Mouse (Mus musculus): ENCODE data around the gene Cit. TPM values are rescaled to one million over a fixed set of nuclear protein-coding genes. Genes with fewer than 3 reads are reported as not detected.

Cit gene
- polyA plus RNA-seq, 1 experiment from 2014 or later = 27.5 TPM

DNA sequence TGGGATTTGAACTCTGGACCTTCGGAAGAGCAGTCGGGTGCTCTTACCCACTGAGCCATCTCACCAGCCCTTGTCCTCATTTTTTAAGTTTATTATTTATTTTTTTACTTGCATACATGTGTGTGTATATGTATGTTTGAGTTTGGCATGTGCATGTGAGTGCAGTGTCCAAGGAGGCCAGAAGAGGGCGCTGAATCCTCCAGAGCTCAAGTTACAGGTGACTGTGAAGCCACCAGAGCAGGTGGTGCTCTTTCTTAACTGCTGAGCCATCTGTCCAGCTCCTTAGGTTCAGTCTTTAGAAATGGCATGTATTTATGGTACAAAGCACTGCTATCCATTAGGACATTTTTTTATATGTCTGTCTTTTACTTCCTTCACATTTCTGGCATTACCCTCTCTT, 97.3 kb downstream of the Cit start:
- no peak overlapping the region for H3K9ac ChIP-seq
- H3K4me2 ChIP-seq (replicated peaks) = no peak overlapping the region
- DNase-seq (ENCODE audit: low spot score) = no peak
- H3K27me3 ChIP-seq (ENCODE audit: control insufficient read depth, insufficient read depth, low read length) = no peaks in the 10 kb centered on the region
- 90% methylated on average over 3 of the region's 3 CpGs for WGBS
- no peaks in the 10 kb centered on the region for H3K4me1 ChIP-seq (replicated peaks; ENCODE audit: control insufficient read depth, insufficient read depth, low read length)
- H3K9me3 ChIP-seq (ENCODE audit: control insufficient read depth, low read length) = no peaks in the 10 kb centered on the region
- peaks cover 23% of the 10 kb centered on the region for H3K36me3 ChIP-seq (replicated peaks; ENCODE audit: control insufficient read depth, insufficient read depth)
- no peak overlapping the region for H3K27ac ChIP-seq
- ATAC-seq (ENCODE audit: low FRiP score) = no peak
- H3K4me3 ChIP-seq (replicated peaks; ENCODE audit: low read length) = no peak overlapping the region

- Histone ChIP-seq H3K4me2 (replicated peaks) (no peak overlapping the region), H3K27ac (no peak overlapping the region), H3K4me3 (replicated peaks; ENCODE audit: low read length) (no peak overlapping the region), H3K4me1 (replicated peaks; ENCODE audit: control insufficient read depth, insufficient read depth, low read length) (no peaks in the 10 kb centered on the region), H3K9ac (no peak overlapping the region), H3K9me3 (ENCODE audit: control insufficient read depth, low read length) (no peaks in the 10 kb centered on the region), H3K27me3 (ENCODE audit: control insufficient read depth, insufficient read depth, low read length) (no peaks in the 10 kb centered on the region), H3K36me3 (replicated peaks; ENCODE audit: control insufficient read depth, insufficient read depth) (peaks cover 15% of the 10 kb centered on the region)
- DNase-seq (ENCODE audit: low spot score) = no peak
- no peak for ATAC-seq (ENCODE audit: low FRiP score)
- WGBS = 44% methylated on average over 11 of the region's 11 CpGs
Observed at GRCm38 (mm10) chr5:115944791-115945490, 99.9 kb downstream of the Cit start.

DNA sequence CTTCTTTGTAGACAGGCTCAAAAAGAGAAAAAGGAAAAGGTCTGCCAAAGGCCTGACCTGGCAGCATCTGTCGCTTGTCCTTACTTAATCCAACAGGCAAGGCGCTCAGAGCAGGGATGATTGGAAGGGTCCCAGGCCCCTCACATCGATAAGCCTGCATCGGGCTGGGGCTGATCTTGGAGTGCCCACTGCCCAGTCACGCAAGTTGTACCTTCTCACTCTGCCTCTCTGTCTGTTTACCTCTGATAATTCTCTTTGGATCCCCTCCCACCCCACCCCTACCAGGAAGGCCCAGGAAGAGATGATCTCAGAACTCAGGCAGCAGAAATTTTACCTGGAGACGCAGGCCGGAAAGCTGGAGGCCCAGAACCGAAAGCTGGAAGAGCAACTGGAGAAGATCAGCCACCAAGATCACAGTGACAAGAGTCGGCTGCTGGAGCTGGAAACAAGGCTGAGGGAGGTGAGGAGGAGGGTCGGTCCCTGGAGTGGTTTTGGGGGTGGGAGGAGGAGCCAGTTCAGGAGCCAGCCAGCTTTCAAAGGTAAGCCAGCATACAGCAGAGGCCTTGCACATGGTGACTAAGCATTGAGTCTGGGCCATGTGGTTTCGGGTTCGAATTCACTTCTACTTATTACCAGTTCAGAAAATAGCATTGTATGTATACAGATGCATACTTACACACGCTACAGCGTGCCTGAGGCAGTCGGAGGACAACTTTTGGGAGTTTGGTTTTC, 102.7 kb downstream of the Cit start:
- Histone ChIP-seq H3K9ac (no peak overlapping the region), H3K4me3 (replicated peaks; ENCODE audit: low read length) (no peak overlapping the region), H3K9me3 (ENCODE audit: control insufficient read depth, low read length) (no peaks in the 10 kb centered on the region), H3K4me1 (replicated peaks; ENCODE audit: control insufficient read depth, insufficient read depth, low read length) (no peaks in the 10 kb centered on the region), H3K27me3 (ENCODE audit: control insufficient read depth, insufficient read depth, low read length) (no peaks in the 10 kb centered on the region), H3K4me2 (replicated peaks) (no peak overlapping the region), H3K27ac (no peak overlapping the region), H3K36me3 (replicated peaks; ENCODE audit: control insufficient read depth, insufficient read depth) (peaks cover 25% of the 10 kb centered on the region)
- ATAC-seq (ENCODE audit: low FRiP score) (no peak), DNase-seq (ENCODE audit: low spot score) (no peak)
- 95% methylated on average over 15 of the region's 15 CpGs for WGBS

GRCm38 (mm10) chr5:115950936-115951335, 105.9 kb downstream of the Cit start:
- H3K36me3 ChIP-seq (replicated peaks; ENCODE audit: control insufficient read depth, insufficient read depth) = peaks cover 31% of the 10 kb centered on the region
- H3K4me2 ChIP-seq (replicated peaks) = no peak overlapping the region
- WGBS = 87% methylated on average over 7 of the region's 7 CpGs

GRCm38 (mm10) chr5:115953173-115953572, 108.1 kb downstream of the Cit start:
- Histone ChIP-seq H3K4me2 (replicated peaks) (no peak overlapping the region), H3K4me3 (replicated peaks; ENCODE audit: low read length) (no peak overlapping the region), H3K27ac (no peak overlapping the region), H3K27me3 (ENCODE audit: control insufficient read depth, insufficient read depth, low read length) (no peaks in the 10 kb centered on the region), H3K9ac (no peak overlapping the region), H3K36me3 (replicated peaks; ENCODE audit: control insufficient read depth, insufficient read depth) (peaks cover 25% of the 10 kb centered on the region), H3K4me1 (replicated peaks; ENCODE audit: control insufficient read depth, insufficient read depth, low read length) (no peaks in the 10 kb centered on the region), H3K9me3 (ENCODE audit: control insufficient read depth, low read length) (peaks cover 4% of the 10 kb centered on the region; the same call in 1 of the 2 replicates)
- 98% methylated on average over 6 of the region's 6 CpGs for WGBS
- ATAC-seq (ENCODE audit: low FRiP score) (no peak), DNase-seq (ENCODE audit: low spot score) (no peak)

More at GRCm38 (mm10) chr5:115950936-115951335, 105.9 kb downstream of the Cit start:
- Histone ChIP-seq H3K4me1 (replicated peaks; ENCODE audit: control insufficient read depth, insufficient read depth, low read length) (no peaks in the 10 kb centered on the region), H3K27ac (no peak overlapping the region), H3K27me3 (ENCODE audit: control insufficient read depth, insufficient read depth, low read length) (no peaks in the 10 kb centered on the region), H3K9ac (no peak overlapping the region), H3K9me3 (ENCODE audit: control insufficient read depth, low read length) (no peaks in the 10 kb centered on the region), H3K4me3 (replicated peaks; ENCODE audit: low read length) (no peak overlapping the region)
- DNase-seq (ENCODE audit: low spot score) (no peak), ATAC-seq (ENCODE audit: low FRiP score) (no peak)

GRCm38 (mm10) chr5:115954084-115954483, 109.0 kb downstream of the Cit start:
- H3K4me1 ChIP-seq (replicated peaks; ENCODE audit: control insufficient read depth, insufficient read depth, low read length) = no peaks in the 10 kb centered on the region
- H3K27ac ChIP-seq = no peak overlapping the region
- 96% methylated on average over 6 of the region's 6 CpGs for WGBS
- DNase-seq (ENCODE audit: low spot score) = no peak
- no peak overlapping the region for H3K4me2 ChIP-seq (replicated peaks)
- H3K4me3 ChIP-seq (replicated peaks; ENCODE audit: low read length) = no peak overlapping the region
- no peak overlapping the region for H3K9ac ChIP-seq
- H3K27me3 ChIP-seq (ENCODE audit: control insufficient read depth, insufficient read depth, low read length) = no peaks in the 10 kb centered on the region
- peaks cover 4% of the 10 kb centered on the region; the same call in 1 of the 2 replicates for H3K9me3 ChIP-seq (ENCODE audit: control insufficient read depth, low read length)
- H3K36me3 ChIP-seq (replicated peaks; ENCODE audit: control insufficient read depth, insufficient read depth) = peaks cover 25% of the 10 kb centered on the region
- ATAC-seq (ENCODE audit: low FRiP score) = no peak

GRCm38 (mm10) chr5:115954549-115954948, 109.5 kb downstream of the Cit start:
- Histone ChIP-seq H3K4me2 (replicated peaks) (no peak overlapping the region), H3K36me3 (replicated peaks; ENCODE audit: control insufficient read depth, insufficient read depth) (peaks cover 25% of the 10 kb centered on the region), H3K4me1 (replicated peaks; ENCODE audit: control insufficient read depth, insufficient read depth, low read length) (no peaks in the 10 kb centered on the region), H3K27ac (no peak overlapping the region), H3K4me3 (replicated peaks; ENCODE audit: low read length) (no peak overlapping the region), H3K27me3 (ENCODE audit: control insufficient read depth, insufficient read depth, low read length) (no peaks in the 10 kb centered on the region), H3K9ac (no peak overlapping the region), H3K9me3 (ENCODE audit: control insufficient read depth, low read length) (peaks cover 4% of the 10 kb centered on the region; the same call in 1 of the 2 replicates)
- ATAC-seq (ENCODE audit: low FRiP score) (no peak), DNase-seq (ENCODE audit: low spot score) (no peak)
- WGBS = 95% methylated on average over 14 of the region's 14 CpGs

DNA sequence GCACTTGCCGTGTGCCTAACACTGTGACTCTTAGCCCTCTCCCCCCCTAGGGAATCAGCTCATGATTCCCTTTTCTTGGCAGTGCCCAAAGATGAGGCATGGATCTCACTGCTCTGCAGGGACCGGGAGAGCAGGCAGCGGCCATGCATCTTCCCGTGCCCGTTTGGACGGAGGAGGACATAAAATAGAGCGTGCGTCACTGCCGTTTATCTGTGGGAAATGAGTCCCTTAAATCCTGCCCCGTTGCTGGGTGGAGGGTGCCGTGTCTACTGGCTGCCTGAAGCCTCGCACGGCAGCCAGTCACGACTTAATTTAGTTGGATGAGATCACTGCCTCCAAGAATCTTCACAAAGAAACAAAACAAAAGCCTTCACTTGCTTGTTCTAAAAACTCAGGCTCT, 110.1 kb downstream of the Cit start:
- Histone ChIP-seq H3K27me3 (ENCODE audit: control insufficient read depth, insufficient read depth, low read length) (no peaks in the 10 kb centered on the region), H3K4me2 (replicated peaks) (no peak overlapping the region), H3K27ac (no peak overlapping the region), H3K4me3 (replicated peaks; ENCODE audit: low read length) (no peak overlapping the region), H3K36me3 (replicated peaks; ENCODE audit: control insufficient read depth, insufficient read depth) (peaks cover 25% of the 10 kb centered on the region), H3K9me3 (ENCODE audit: control insufficient read depth, low read length) (peaks cover 4% of the 10 kb centered on the region; the same call in 1 of the 2 replicates), H3K9ac (no peak overlapping the region), H3K4me1 (replicated peaks; ENCODE audit: control insufficient read depth, insufficient read depth, low read length) (no peaks in the 10 kb centered on the region)
- DNase-seq (ENCODE audit: low spot score) (no peak), ATAC-seq (ENCODE audit: low FRiP score) (no peak)
- 91% methylated on average over 14 of the region's 14 CpGs for WGBS

DNA sequence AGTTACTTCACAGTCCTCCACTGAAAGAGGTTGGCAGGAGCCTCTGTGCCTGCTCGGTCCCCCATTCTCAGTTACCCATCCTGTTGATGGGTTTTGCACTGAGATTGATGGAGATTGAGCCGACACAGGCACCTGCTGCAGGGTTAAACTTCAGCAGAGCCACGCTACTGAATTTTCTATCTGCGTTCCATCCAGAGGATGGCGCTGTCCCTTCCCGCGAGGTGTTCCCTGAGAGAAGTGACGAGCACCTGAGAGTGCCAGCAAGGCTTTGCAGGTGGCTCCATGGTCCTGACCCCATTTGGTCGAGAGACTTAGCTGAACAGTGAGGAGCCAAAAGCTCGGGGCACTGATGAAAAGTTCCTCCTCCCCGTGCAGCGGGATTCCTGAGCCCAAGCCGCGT, 111.0 kb downstream of the Cit start:
- ATAC-seq (ENCODE audit: low FRiP score) = no peak
- DNase-seq (ENCODE audit: low spot score) = no peak
- no peak overlapping the region for H3K27ac ChIP-seq
- H3K4me3 ChIP-seq (replicated peaks; ENCODE audit: low read length) = no peak overlapping the region
- no peaks in the 10 kb centered on the region for H3K27me3 ChIP-seq (ENCODE audit: control insufficient read depth, insufficient read depth, low read length)
- H3K4me1 ChIP-seq (replicated peaks; ENCODE audit: control insufficient read depth, insufficient read depth, low read length) = no peaks in the 10 kb centered on the region
- H3K9ac ChIP-seq = no peak overlapping the region
- peaks cover 25% of the 10 kb centered on the region for H3K36me3 ChIP-seq (replicated peaks; ENCODE audit: control insufficient read depth, insufficient read depth)
- H3K9me3 ChIP-seq (ENCODE audit: control insufficient read depth, low read length) = peaks cover 4% of the 10 kb centered on the region; the same call in 1 of the 2 replicates
- 95% methylated on average over 14 of the region's 14 CpGs for WGBS
- no peak overlapping the region for H3K4me2 ChIP-seq (replicated peaks)

All from hindbrain, embryonic 14.5 days (tissue).